In genomic region chr3:90294651-90295050, GRCm38 (mm10) we compare ENCODE assay signal across 8 mouse cellular contexts. TPM values are rescaled to one million over a fixed set of nuclear protein-coding genes. Genes with fewer than 3 reads are reported as not detected.
DNase-seq lines count a peak whose midpoint lies in the region; ATAC-seq and TF ChIP-seq lines count a peak whose summit lies in the region.

No protein-coding gene starts in this region.

- 53% methylated on average over 2 of the region's 2 CpGs for WGBS in liver, embryonic 11.5 days
- 58% methylated on average over 2 of the region's 2 CpGs for WGBS in intestine, postnatal 0 days
- 86% methylated on average over 2 of the region's 2 CpGs for WGBS in neural tube, embryonic 12.5 days

- H3K4me1 ChIP-seq in liver, embryonic 11.5 days (replicated peaks; ENCODE audit: control insufficient read depth, insufficient read depth, low read length): peaks cover 13% of the 10 kb centered on the region
- H3K4me1 ChIP-seq in embryonic fibroblast, embryonic 13.5 days (ENCODE audit: control insufficient read depth, insufficient read depth, low read length): peaks cover 2% of the 10 kb centered on the region; the same call in 1 of the 2 replicates
- H3K4me1 ChIP-seq in intestine, postnatal 0 days (replicated peaks; ENCODE audit: control insufficient read depth, insufficient read depth, low read length): 0 out of 2 replicates have a peak, but pooled peaks cover 3% of the 10 kb centered on the region
- H3K4me1 ChIP-seq in neural tube, embryonic 12.5 days: peaks cover 10% of the 10 kb centered on the region

- H3K36me3 ChIP-seq in liver, embryonic 11.5 days (ENCODE audit: control insufficient read depth, insufficient read depth, low read length): no peaks in the 10 kb centered on the region
- no peaks in the 10 kb centered on the region for H3K36me3 ChIP-seq in intestine, postnatal 0 days (ENCODE audit: control insufficient read depth, insufficient read depth)
- H3K36me3 ChIP-seq in neural tube, embryonic 12.5 days: no peaks in the 10 kb centered on the region

- no peak for TF ChIP-seq CTCF in embryonic fibroblast, embryonic 13.5 days (IDR thresholded peaks at IDR 0.05; ENCODE audit: borderline replicate concordance, insufficient read depth, low read length)
- no peak for TF ChIP-seq CTCF in intestine, postnatal 0 days (IDR thresholded peaks at IDR 0.05; ENCODE audit: low read depth)

- H3K27me3 ChIP-seq in liver, embryonic 11.5 days (replicated peaks; ENCODE audit: control insufficient read depth, insufficient read depth, low read length): no peaks in the 10 kb centered on the region
- no peaks in the 10 kb centered on the region for H3K27me3 ChIP-seq in intestine, postnatal 0 days (replicated peaks; ENCODE audit: control insufficient read depth, insufficient read depth, low read length)
- no peaks in the 10 kb centered on the region for H3K27me3 ChIP-seq in neural tube, embryonic 12.5 days (replicated peaks)

- H3K9ac ChIP-seq in liver, embryonic 11.5 days (ENCODE audit: low read depth, low read length): peak overlapping the region; percentile 83
- H3K9ac ChIP-seq in intestine, postnatal 0 days (ENCODE audit: low read depth, low read length): no peak overlapping the region
- H3K9ac ChIP-seq in neural tube, embryonic 12.5 days: peak overlapping the region; percentile 96

- no peak for ATAC-seq in liver, embryonic 11.5 days (replicated peaks; ENCODE audit: low FRiP score)
- no peak for ATAC-seq in intestine, postnatal 0 days
- ATAC-seq in neural tube, embryonic 12.5 days (ENCODE audit: low FRiP score, low read depth): no peak

- no peak for TF ChIP-seq POLR2A in embryonic fibroblast, embryonic 13.5 days (IDR thresholded peaks at IDR 0.05; ENCODE audit: low read depth, low read length)

- H3K9me3 ChIP-seq in liver, embryonic 11.5 days (ENCODE audit: control insufficient read depth, low read length): no peaks in the 10 kb centered on the region
- H3K9me3 ChIP-seq in intestine, postnatal 0 days (ENCODE audit: control insufficient read depth): no peaks in the 10 kb centered on the region
- no peaks in the 10 kb centered on the region for H3K9me3 ChIP-seq in neural tube, embryonic 12.5 days

- H3K4me3 ChIP-seq in liver, embryonic 11.5 days (ENCODE audit: low read depth, low read length): peak overlapping the region; percentile 84
- peak overlapping the region; percentile 98 for H3K4me3 ChIP-seq in embryonic fibroblast, embryonic 13.5 days (ENCODE audit: insufficient read depth, low read length)
- peak overlapping the region; percentile 93 for H3K4me3 ChIP-seq in intestine, postnatal 0 days (ENCODE audit: low read depth, low read length)
- H3K4me3 ChIP-seq in neural tube, embryonic 12.5 days: peak overlapping the region; percentile 95

- H3K27ac ChIP-seq in liver, embryonic 11.5 days (ENCODE audit: low read depth, low read length): peak overlapping the region; percentile 89; the same call in 1 of the 2 replicates
- H3K27ac ChIP-seq in embryonic fibroblast, embryonic 13.5 days (ENCODE audit: insufficient read depth, low read length): no peak overlapping the region
- H3K27ac ChIP-seq in intestine, postnatal 0 days (ENCODE audit: low read depth, low read length): no peak overlapping the region
- no peak overlapping the region for H3K27ac ChIP-seq in neural tube, embryonic 12.5 days

- no peak for DNase-seq in liver, embryonic 11.5 days (ENCODE audit: low spot score)
- no peak for DNase-seq in liver
- DNase-seq in ovary, adult 18-20 months (ENCODE audit: low spot score): no peak
- no peak for DNase-seq in thymus, postnatal 36 days
- no peak for DNase-seq in lung, postnatal 4 days

- H3K4me2 ChIP-seq in liver, embryonic 11.5 days: peak overlapping the region; percentile 96
- peak overlapping the region; percentile 79 for H3K4me2 ChIP-seq in intestine, postnatal 0 days (replicated peaks; ENCODE audit: low read depth)
- peak overlapping the region; percentile 74 for H3K4me2 ChIP-seq in neural tube, embryonic 12.5 days (replicated peaks)

RNA-seq across cellular contexts. Expression of gene Gatad2b, which starts 1.7 kb away (rescaled TPM):
- polyA plus RNA-seq in liver, embryonic 11.5 days (2014; fragmentation: Nextera tagmentation; extraction: Ambion mirVana): 7.9 and 8.2 TPM in 2 replicates
- 63.1 and 70.0 TPM in 2 replicates for polyA plus RNA-seq in embryonic fibroblast, embryonic 13.5 days (2011; ENCODE audit: insufficient read length, low read depth, missing spikeins)
- 4.7 and 6.6 TPM in 2 replicates for polyA plus RNA-seq in intestine, postnatal 0 days (2015; fragmentation: Nextera tagmentation; extraction: Ambion mirVana)
- 12.8 and 15.9 TPM in 2 replicates for polyA plus RNA-seq in neural tube, embryonic 12.5 days (2016; fragmentation: Nextera tagmentation; extraction: Ambion mirVana)

RNA-seq across cellular contexts. Expression of gene Dennd4b, which starts 29.7 kb away (rescaled TPM):
- 4.9 and 7.5 TPM in 2 replicates for polyA plus RNA-seq in liver, embryonic 11.5 days (2014; fragmentation: Nextera tagmentation; extraction: Ambion mirVana)
- polyA plus RNA-seq in embryonic fibroblast, embryonic 13.5 days (2011; ENCODE audit: insufficient read length, low read depth, missing spikeins): 6.8 and 10.3 TPM in 2 replicates
- polyA plus RNA-seq in intestine, postnatal 0 days (2015; fragmentation: Nextera tagmentation; extraction: Ambion mirVana): 0.93 and 0.94 TPM in 2 replicates
- polyA plus RNA-seq in neural tube, embryonic 12.5 days (2016; fragmentation: Nextera tagmentation; extraction: Ambion mirVana): 6.6 and 6.8 TPM in 2 replicates

RNA-seq across cellular contexts. Expression of gene Crtc2, which starts 40.7 kb away (rescaled TPM):
- polyA plus RNA-seq in liver, embryonic 11.5 days (2014; fragmentation: Nextera tagmentation; extraction: Ambion mirVana): 12.5 and 14.8 TPM in 2 replicates
- 29.5 and 34.3 TPM in 2 replicates for polyA plus RNA-seq in embryonic fibroblast, embryonic 13.5 days (2011; ENCODE audit: insufficient read length, low read depth, missing spikeins)
- 12.2 and 14.9 TPM in 2 replicates for polyA plus RNA-seq in intestine, postnatal 0 days (2015; fragmentation: Nextera tagmentation; extraction: Ambion mirVana)
- 22.4 and 25.3 TPM in 2 replicates for polyA plus RNA-seq in neural tube, embryonic 12.5 days (2016; fragmentation: Nextera tagmentation; extraction: Ambion mirVana)

RNA-seq across cellular contexts. Expression of gene Slc39a1, which starts 46.7 kb away (rescaled TPM):
- polyA plus RNA-seq in liver, embryonic 11.5 days (2014; fragmentation: Nextera tagmentation; extraction: Ambion mirVana): 48.7 and 57.5 TPM in 2 replicates
- 253 and 312 TPM in 2 replicates for polyA plus RNA-seq in embryonic fibroblast, embryonic 13.5 days (2011; ENCODE audit: insufficient read length, low read depth, missing spikeins)
- 153 and 158 TPM in 2 replicates for polyA plus RNA-seq in intestine, postnatal 0 days (2015; fragmentation: Nextera tagmentation; extraction: Ambion mirVana)
- 33.8 and 44.2 TPM in 2 replicates for polyA plus RNA-seq in neural tube, embryonic 12.5 days (2016; fragmentation: Nextera tagmentation; extraction: Ambion mirVana)

RNA-seq across cellular contexts. Expression of gene Creb3l4, which starts 51.3 kb away (rescaled TPM):
- 0.82 and 2.2 TPM in 2 replicates for polyA plus RNA-seq in liver, embryonic 11.5 days (2014; fragmentation: Nextera tagmentation; extraction: Ambion mirVana)
- 2.0 and 2.3 TPM in 2 replicates for polyA plus RNA-seq in embryonic fibroblast, embryonic 13.5 days (2011; ENCODE audit: insufficient read length, low read depth, missing spikeins)
- 7.5 and 8.6 TPM in 2 replicates for polyA plus RNA-seq in intestine, postnatal 0 days (2015; fragmentation: Nextera tagmentation; extraction: Ambion mirVana)
- 3.8 and 4.2 TPM in 2 replicates for polyA plus RNA-seq in neural tube, embryonic 12.5 days (2016; fragmentation: Nextera tagmentation; extraction: Ambion mirVana)
